Mouse (Mus musculus): ENCODE measurements around the gene Frrs1.

Frrs1 gene

DNA sequence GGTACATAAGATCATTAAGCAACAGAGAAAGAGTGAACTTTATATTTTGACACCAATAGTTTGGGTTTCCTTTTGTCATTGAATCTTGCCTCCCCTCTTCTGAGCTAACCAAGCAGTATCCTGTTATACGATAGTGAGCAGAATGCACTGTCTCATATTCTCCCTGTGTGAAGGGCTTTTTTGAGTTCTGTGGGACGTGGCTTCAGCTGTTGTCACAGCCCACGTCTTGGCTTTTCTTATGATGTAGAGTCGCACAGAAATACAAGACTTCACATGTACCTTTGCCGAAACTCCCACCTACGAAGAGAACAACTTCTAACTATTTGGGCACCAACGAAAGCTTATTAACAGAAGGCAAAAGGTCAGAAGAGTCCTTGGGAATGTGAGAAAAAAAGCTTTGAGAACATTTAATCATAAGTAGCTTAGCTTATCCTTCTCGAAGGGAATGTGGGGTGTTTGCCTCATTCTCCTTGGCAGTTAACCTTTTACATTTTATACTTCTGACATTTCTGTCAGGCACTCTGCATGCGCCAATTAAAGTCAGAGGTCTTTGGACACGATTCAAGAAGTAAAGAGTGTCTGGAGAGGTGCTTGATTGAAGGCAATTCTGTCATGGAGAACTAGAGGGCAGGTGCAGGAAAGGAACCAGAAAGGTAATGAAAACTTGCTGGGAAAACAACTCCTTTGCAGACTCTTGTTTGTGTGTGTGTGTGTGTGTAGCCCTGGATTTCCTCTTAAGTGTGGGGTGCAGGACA is 81.7 kb downstream of the Frrs1 start:
- ChIA-PET POLR2A (no interaction called here), CTCF (no interaction called here)

DNA sequence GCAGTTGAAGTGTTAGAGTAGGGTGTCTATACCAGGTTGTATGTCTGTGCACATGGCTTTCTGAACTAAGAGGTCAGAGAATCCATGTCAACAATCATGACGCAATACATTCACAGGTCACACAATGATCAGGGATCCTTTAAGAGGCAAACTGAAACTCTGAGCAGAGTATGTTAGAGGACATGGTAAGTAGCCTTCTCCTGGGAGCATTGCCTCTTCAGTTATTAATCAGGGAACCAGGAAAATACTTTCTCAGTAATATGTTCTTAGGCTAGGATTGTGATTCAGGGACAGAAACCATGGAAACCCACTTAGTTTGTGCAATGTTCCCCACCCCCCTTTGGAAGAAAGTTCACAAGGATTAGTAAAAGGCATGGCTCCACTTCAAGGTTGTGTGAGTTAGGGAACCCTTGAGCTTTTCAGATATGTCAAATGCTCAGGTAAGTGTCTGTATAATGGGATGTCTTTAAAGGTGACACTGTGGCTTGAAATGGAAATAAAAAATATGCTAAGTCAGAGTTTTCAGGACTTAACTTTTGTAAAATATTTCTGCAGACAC is 82.4 kb downstream of the Frrs1 start:
- ChIA-PET CTCF (no interaction called here), POLR2A (no interaction called here)

DNA sequence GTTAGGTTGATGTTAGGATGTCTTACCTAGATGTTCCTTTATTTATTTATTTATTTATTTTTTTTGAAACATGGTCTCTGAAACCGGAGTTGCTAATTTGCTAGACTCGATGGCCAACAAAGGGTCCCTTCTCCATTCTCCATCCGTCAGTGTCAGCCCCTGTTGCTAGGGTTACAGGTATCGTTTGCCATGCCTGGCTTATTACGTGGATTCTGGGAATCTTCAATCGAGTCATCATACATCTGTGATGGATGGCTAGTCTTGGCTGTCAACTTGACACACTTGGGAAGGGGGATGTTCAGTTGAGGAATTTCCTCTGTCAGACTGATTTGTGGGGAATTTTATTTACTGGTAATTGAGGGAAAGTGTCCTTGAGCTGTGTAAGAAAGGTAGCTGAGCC is 83.5 kb downstream of the Frrs1 start:
- ChIA-PET POLR2A (no interaction called here), CTCF (no interaction called here)

DNA sequence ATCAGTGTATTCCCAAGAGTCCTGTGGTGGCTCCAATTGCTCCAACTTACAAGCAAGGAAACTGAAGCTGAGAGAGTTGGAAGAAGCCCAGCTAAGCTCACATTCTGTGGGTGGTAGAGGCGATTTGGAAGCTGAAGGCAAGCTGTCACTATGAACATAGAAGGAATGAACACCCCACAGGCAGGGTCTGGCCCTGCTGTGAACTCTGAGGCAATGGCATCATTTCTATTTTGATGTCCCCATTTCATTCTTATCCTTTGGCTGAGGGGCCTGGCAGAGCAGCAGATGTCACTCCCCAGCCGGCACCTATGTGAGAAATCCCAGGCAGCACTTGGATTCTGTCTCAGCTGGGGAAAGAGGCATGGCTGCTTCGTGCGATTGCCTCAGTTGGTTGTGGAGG is 84.2 kb downstream of the Frrs1 start:
- ChIA-PET POLR2A (no interaction called here), CTCF (no interaction called here)

DNA sequence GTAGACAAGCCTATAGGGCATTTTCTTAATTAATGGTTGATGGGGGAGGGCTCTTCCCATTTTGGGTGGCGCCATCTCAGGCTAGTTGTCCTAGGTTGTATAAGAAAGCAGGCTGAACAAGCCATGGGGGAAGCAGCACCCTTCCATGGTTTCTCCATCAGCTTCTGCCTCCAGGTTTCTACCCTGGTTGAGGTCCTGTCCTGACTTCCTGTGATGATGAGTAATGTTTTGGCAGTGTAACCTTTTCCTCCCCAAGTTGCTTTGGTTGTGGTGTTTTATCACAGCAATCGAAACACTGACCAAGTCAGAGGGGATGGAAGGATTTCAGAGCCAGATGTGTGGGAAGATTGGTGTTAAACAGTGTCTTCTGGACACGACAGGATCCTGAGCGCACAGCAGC is 87.2 kb downstream of the Frrs1 start:
- POLR2A ChIA-PET = interaction anchor here in 1 of 4 experiments (0.6 kb wide), 1 partner anchor 224 kb away, joined by 3 read pairs; no protein-coding TSS in a partner anchor

DNA sequence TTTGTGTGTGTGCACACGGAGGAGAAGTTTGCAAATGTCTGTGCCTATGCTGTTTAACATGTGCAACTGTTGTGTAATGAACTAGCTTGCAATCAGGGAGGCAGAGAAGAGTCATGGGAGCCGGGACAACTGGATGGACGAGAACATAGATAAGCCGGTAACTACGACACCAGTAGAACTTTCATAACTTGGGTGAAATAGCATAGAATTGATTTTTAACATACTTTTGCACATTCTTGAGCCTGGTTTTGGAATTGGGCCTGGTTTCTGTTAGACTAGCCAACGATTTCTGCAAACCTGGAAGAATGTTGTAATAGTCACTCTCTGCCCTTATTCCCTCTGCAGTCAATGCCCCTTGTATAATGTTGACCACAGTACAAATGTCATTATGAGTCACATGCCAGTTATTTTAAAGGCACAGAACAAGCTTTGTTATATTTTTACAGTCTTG is 91.4 kb downstream of the Frrs1 start:
- ChIA-PET POLR2A (no interaction called here), CTCF (no interaction called here)

More for the DNA sequence above, 87.2 kb downstream of the Frrs1 start:
- CTCF ChIA-PET = interaction anchor here in 2 of 4 experiments (0.6 kb wide), 2 partner anchors 551 to 718 kb away, joined by 3 read pairs; no protein-coding TSS in a partner anchor

DNA sequence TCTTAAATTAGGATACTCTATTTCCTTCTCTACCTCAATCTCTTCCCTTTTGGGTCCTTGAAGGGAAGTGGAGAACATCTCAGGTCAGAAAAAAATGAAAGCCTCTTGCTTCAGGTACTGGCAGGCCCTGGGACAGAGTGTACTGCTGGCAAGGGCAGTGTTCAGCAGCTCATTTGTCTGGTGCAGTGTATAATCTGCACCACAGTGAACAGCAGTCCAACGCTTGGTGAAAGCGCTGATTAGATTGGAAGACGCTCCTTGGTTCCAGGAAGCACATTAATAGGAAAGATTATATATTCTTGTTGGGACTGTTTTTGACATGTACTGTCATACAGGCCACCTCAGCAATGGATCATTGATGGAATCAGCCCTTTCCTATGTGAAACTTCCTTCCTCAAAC is 92.2 kb downstream of the Frrs1 start:
- CTCF ChIA-PET = no interaction called here
- POLR2A ChIA-PET = no interaction called here

DNA sequence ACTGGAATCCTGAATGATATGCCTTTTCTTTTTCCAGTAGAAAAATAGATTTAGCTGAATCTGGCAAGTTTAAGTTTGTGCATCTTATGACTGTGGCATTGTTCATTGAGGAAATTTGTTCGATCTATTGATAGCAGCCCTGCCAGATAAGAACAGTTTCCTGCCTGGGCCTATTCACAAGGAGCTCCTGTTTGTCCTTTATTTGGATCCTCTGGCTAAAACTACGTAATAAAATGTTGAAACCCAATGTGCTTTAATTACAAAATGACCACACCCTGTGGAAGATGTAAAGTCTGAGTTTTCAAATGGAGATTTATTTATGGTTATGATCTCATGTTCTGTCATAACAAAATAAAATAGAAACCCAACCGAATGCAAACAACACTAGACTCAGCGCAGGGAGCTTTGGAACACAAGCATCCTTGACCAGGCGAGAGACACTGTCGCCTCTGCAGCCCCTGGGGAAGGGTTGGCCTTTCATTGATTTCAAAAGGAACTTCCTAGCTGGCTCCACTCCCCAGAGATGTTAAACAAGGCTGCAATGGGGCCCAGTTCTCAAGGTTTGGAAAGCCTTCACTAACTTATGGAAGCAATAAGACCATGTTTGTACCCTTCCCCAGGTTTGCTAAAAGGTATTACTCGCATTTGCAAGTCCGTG is 93.1 kb downstream of the Frrs1 start:
- POLR2A ChIA-PET = interaction anchor here in 1 of 4 experiments (0.5 to 0.9 kb wide), 2 partner anchors 40 to 41 kb away, joined by 3 read pairs; no protein-coding TSS in a partner anchor
- CTCF ChIA-PET = interaction anchor here in 2 of 4 experiments (0.6 to 0.9 kb wide), 2 partner anchors 293 to 545 kb away, joined by 3 to 4 read pairs; no protein-coding TSS in a partner anchor

DNA sequence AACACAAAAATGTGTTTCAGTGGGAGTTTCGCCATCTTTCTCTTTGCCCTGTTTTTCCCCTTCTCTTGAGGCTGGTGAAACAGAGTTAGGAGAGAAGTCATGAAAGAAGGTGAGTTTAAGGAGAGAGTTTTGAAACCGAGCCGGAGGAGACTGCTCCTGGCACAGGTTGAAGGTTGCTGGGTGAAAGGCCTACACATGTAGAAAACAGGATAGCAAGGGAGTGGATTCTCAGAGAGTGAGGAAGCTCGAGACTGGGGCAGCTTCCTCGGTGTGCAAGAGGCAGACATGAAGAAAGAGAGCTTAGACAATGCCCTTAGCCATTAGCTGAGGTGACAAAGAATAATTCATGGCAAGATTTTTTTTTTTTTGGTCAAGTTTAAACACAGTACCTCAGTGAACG is 94.1 kb downstream of the Frrs1 start:
- ChIA-PET CTCF (no interaction called here), POLR2A (no interaction called here)

DNA sequence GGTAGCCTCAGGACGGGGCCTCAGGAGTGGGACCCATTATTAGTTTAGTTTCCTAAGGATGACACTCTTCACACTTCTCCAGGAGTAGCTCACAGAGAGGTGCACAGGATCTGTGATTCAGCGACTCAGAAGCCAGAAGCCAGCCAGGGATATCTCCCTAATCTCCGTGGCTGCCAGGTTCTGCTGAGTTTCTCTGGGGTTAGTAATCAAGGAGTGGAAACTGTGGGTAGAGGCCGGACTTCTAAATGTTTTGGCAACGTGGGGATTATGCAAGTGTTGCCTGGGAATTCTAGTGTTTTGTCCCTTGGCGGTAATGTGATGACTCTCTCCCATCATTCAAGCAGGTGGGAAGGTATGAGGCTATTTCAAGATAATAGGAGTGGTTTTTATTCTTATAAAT is 95.8 kb downstream of the Frrs1 start:
- ChIA-PET CTCF (no interaction called here), POLR2A (no interaction called here)

Measured in embryonic stem cell, embryonic (primary cell).